Mouse (Mus musculus): Measurements from ENCODE around the gene Sec61a2. TPM values are rescaled to one million over a fixed set of nuclear protein-coding genes. Genes with fewer than 3 reads are reported as not detected.

Gene Sec61a2
- total RNA-seq (2017) = 13.0 and 16.5 TPM in 2 replicates

- peak; percentile 98 for ATAC-seq (ENCODE audit: extremely low read depth, insufficient number of reproducible peaks, low FRiP score, poor library complexity, severe bottlenecking)
These were observed at the start of gene Sec61a2 for GRCm38 (mm10) chr2:5894843-5895570. Gene Sec61a2 (minus strand): TSS chr2:5895432.

DNA sequence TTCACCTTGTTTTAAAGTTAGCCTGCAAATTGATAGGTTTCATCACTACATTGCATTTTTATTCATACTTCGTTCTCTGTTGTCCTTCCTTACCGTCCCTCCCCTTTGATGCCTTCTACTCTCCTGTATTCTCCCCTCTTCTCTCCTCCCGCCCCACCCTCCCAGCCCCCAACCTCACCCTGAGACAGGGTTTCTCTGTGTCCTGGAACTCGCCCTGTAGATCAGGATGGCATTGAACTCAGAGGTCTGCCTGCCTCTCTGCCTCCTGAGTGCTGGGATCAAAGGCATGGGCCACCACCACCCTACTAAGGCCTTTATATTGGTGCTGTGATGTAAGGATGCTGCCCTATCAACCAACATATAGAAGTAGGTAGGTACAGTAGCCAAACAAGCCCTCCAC, 47.8 kb upstream of the Sec61a2 start:
- ATAC-seq (ENCODE audit: extremely low read depth, insufficient number of reproducible peaks, low FRiP score, poor library complexity, severe bottlenecking) = no peak

DNA sequence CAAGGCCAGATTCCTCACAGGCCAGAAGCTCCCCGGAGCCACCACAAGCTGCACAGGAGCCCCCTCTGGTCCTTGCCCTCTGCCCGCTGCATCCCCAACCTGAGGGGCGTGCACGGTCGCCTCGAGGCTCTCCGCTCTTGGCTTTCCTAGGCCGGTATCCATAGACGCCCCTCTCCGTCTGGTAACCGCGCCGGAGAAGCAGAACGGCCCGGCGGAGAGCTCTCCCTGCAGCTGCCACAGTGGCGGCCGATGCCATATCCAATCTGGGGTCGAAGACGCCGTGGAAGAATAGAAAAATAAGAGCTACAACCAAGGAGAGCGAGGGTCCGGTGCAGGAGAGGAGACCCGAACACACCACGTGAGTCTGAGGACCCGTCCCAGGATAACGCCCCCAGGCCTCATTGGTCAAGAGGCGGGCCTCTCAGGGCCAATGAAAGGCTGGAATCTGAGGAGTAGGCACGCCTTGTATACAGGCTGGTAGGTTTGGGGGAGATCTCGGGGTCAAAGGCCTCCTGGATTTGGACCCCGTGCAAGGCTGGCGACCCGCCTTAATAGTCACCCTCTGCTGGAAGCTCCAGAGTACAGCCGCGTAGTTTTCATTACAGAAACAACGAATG, 47.3 kb upstream of the Sec61a2 start, which contains the start of gene Dhtkd1:
Gene Dhtkd1 (minus strand): TSS at position 377 of the 617 bp plus-strand sequence.
- ATAC-seq (ENCODE audit: extremely low read depth, insufficient number of reproducible peaks, low FRiP score, poor library complexity, severe bottlenecking) = peak; percentile 23; the same call in 1 of the 2 replicates

DNA sequence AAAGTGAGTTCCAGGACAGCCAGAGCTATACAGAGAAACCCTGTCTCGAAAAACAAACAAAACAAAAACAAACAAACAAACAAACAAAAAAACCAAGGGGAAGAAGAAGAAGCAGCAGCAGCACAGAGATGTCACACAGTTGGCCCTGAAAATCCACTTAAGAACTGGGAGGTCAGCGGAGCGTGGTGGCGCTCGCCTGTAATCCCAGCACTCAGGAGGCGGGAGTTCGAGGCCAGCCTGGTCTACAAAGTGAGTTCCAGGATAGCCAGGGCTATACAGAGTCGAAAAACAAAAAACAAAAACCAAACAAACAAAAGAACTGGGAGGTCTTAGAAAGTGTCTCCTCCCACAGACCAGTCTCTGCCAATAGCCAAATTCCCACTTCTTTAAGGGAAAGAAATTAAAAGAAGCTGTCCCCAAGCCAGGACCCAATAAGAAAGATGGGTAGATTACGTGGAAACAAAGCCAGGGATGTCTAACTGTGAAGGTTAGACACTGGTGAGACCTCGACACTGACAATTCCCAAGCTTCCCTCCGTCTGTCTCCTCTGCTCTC, 46.7 kb upstream of the Sec61a2 start:
- ATAC-seq (ENCODE audit: extremely low read depth, insufficient number of reproducible peaks, low FRiP score, poor library complexity, severe bottlenecking) = no peak

DNA sequence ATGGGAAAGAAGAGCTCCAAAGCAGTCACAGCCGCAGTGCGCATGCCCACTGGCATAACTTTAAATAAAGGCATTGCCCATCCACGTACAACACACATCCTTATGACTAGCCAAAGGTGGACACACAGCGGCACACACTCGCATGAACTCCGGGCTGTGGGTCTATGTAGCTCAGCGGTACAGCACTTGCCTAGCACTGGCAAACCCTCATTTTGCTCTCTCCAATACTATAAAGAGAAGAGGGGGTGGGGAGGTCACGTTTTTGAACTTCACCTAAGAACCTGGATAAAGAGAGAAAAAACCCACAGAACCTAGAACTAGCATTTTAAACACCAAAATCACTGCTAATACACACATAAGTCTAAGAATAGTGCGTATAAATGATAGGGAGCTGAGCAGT, 45.7 kb upstream of the Sec61a2 start:
- no peak for ATAC-seq (ENCODE audit: extremely low read depth, insufficient number of reproducible peaks, low FRiP score, poor library complexity, severe bottlenecking)

DNA sequence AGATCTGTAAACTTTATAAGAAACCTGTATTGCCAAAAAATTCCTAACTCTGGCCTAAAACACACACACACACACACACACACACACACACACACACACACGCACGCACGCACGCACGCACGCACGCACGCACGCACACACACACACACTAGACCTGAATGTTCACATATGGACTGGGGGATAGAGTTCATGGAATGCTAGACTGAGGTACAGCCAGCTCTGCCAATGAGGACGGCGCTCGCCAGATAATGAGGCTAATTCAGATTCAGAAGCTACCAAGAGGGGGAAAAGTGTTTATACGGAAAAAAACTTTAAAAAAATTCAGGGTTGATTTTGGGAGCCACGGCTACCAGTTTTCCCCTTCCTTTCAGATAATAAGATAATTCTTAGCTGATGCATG, 44.7 kb upstream of the Sec61a2 start:
- no peak for ATAC-seq (ENCODE audit: extremely low read depth, insufficient number of reproducible peaks, low FRiP score, poor library complexity, severe bottlenecking)

DNA sequence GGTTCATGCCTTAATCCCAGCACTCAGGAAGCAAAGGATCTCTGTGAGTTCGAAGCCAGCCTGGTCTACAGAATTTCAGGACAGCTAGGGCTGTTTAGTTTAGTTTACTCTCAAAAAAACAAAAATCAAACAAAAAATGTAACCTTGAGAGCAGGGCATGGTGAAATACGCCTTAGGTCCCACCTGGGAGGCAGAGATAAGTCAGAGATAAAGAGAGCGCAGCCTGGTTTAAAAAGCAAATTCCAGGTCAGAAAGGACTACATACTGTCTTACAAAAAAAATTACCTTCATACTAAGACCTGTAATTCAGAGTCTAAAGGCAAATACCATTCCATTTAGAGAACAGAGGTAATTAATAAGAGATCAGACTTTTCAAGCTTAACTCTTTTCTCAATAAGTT, 44.1 kb upstream of the Sec61a2 start:
- ATAC-seq (ENCODE audit: extremely low read depth, insufficient number of reproducible peaks, low FRiP score, poor library complexity, severe bottlenecking) = no peak

DNA sequence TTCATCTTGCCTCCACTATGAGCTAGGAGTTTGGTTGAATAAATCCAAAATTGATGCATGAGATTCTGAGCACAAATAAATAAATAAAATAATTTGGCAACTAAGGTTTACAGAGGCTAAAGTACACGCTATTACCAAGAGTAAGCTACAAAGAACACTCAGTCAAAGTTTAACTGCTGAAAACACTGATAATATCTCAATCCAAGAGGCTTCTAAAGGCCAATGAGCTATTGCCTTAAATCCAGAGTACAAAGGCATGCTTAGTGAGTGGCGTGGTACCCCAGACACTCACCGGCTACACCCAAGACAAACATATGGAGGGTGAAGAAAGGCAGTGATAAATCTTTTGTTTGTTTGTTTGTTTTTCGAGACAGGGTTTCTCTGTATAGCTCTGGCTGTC, 41.3 kb upstream of the Sec61a2 start:
- ATAC-seq (ENCODE audit: extremely low read depth, insufficient number of reproducible peaks, low FRiP score, poor library complexity, severe bottlenecking) = no peak

DNA sequence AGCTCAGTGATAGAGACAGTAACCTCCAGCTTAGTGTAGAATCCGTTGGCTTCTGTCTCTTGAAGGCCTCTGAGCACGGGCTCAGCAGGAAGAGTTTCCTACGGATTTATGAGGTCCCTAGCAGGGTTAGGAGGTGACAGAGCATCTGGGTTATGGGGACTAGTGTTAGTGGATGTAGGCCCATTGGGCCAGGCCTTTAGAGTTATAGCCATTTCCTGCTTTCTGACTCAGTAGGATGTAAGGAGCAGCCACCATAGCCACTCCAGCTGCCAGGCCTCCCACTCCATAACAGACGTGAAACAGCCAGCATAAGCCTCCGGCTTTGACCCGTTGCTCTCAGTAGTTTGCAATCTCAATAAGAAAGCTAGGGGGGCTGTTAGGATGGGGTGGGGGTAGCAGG, 40.8 kb upstream of the Sec61a2 start:
- no peak for ATAC-seq (ENCODE audit: extremely low read depth, insufficient number of reproducible peaks, low FRiP score, poor library complexity, severe bottlenecking)

DNA sequence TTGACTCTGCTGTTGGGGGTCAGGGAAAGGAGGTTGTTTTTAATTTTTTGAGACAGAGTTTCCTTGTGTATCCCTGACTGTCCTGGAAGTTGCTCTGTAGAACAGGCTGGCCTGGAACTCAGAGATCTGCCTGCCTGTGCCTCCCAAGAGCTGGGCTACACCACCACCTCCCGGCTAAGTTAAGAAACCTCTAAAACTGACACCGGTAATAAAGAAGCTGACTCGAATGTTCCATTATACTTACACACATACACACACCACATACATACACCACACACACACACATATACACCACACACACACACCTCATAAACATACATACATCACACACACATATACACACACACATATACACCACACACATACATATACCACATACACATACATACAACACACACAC, 39.7 kb upstream of the Sec61a2 start:
- ATAC-seq (ENCODE audit: extremely low read depth, insufficient number of reproducible peaks, low FRiP score, poor library complexity, severe bottlenecking) = no peak

DNA sequence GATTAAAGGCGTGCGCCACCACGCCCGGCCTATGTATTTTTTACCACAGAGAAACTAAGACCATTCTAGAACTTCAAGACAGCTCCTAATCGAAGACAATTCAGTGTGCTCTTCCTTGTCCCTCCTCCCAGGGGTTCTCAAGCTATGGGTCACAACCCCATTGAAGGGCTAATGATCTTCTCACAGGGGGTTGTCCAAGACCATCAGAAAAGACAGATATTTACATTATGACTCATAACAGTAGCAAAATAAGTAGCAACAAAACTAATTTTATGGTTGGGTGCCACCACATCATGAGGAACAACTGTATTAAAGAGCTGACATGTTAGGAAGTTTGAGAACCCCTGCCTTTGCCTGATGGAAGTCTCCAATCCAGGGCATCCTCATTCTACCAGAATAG, 36.7 kb upstream of the Sec61a2 start:
- no peak for ATAC-seq (ENCODE audit: extremely low read depth, insufficient number of reproducible peaks, low FRiP score, poor library complexity, severe bottlenecking)

- ATAC-seq (ENCODE audit: extremely low read depth, insufficient number of reproducible peaks, low FRiP score, poor library complexity, severe bottlenecking) = peak; percentile 77
These were observed 35.2 kb upstream of the Sec61a2 start for GRCm38 (mm10) chr2:5930291-5931054.

DNA sequence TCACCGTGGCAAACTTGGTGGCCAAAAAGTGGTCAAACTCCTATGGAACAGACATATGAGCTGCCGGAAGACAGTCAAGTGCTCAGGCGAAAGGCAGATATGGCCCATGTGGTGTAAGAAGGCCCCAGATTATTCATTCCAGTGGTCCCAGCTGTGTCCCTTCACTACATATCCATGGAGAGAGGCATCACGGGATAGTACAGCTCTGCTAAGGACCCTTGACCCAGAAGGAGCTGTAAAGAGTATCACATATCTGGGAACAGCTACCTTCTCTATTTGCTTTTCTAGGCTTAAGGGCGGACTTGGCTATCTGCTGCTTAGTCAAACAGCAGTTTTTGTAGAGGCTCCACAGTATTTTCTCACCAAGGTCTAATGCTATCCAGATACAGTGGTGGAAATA, 34.6 kb upstream of the Sec61a2 start:
- no peak for ATAC-seq (ENCODE audit: extremely low read depth, insufficient number of reproducible peaks, low FRiP score, poor library complexity, severe bottlenecking)

- no peak for ATAC-seq (ENCODE audit: extremely low read depth, insufficient number of reproducible peaks, low FRiP score, poor library complexity, severe bottlenecking)
These were observed 32.2 kb upstream of the Sec61a2 start for GRCm38 (mm10) chr2:5927481-5927880.

- no peak for ATAC-seq (ENCODE audit: extremely low read depth, insufficient number of reproducible peaks, low FRiP score, poor library complexity, severe bottlenecking)
These were observed 28.6 kb upstream of the Sec61a2 start for GRCm38 (mm10) chr2:5923786-5924185.

DNA sequence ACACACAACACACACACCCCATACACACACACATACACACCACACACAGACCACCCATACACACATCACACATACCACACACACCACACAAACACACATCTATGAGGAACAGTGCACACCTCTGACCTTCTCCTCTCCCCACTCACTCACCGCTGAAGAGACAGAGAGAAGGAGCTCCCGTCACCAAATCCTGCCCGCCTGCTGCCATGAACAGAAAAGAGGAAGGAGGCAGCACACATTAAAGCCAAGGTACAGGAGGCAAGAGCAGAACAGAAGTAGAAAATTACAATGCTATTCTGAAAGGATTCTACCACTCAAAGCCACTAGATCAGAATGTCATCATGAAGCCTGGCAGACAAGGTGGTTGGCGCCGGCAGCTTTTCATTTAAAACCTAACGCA, 27.6 kb upstream of the Sec61a2 start:
- no peak for ATAC-seq (ENCODE audit: extremely low read depth, insufficient number of reproducible peaks, low FRiP score, poor library complexity, severe bottlenecking)

- ATAC-seq (ENCODE audit: extremely low read depth, insufficient number of reproducible peaks, low FRiP score, poor library complexity, severe bottlenecking) = no peak
These were observed 16.2 kb upstream of the Sec61a2 start for GRCm38 (mm10) chr2:5911282-5911965.

DNA sequence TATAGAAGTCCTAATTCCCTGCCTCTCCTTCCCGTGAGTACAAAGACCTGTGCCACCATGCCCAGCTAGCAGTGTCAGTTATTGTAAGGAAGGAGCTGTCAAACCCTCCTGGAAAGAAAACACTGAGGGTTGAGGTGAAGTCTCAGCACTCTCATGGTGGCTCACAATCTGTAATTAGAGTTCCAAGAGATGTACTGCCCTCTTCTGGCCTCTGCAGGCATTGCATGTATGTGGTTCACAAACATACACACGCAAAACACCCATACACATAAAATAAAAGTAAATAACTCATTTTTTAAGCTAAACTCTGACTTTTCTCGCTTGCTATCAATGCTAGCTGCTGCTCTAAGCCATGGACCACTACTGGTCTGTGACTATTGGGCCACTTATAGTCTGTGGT, 11.4 kb upstream of the Sec61a2 start:
- ATAC-seq (ENCODE audit: extremely low read depth, insufficient number of reproducible peaks, low FRiP score, poor library complexity, severe bottlenecking) = peak; percentile 85

- ATAC-seq (ENCODE audit: extremely low read depth, insufficient number of reproducible peaks, low FRiP score, poor library complexity, severe bottlenecking) = no peak
These were observed 10.9 kb upstream of the Sec61a2 start for GRCm38 (mm10) chr2:5906092-5906491.
